21 mouse cellular contexts compared by ENCODE assay signal in the genomic region with DNA sequence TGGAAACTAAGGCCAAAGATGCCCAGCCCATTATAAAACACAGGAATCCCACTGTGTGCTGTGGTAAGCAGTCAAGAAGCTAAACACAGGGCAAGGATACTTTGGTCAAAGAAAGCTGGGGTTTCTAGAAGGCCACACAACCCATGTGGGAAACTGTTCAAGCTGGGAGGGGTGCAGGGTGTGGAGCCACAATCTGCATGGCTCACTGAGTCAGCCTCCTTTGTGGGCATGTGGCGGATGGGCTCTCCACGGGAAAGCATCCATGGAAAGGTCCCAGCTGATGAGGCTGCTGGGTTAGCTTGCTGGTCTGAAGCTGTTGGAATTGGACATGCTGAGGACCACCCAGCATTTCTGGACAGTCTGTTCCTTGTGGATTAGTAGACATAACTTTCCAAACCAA.
DNase-seq lines count a peak whose midpoint lies in the region; ATAC-seq and TF ChIP-seq lines count a peak whose summit lies in the region.
"Had no signal": no experiment of that assay in that cellular context is flagged by ENCODE, and none has a peak within 500 bp of the region (broad histone marks: within the 10 kb centered on the region; RNA-seq: fewer than 3 reads in every experiment).

No protein-coding gene starts in this region.

- H3K9me3 ChIP-seq in lung, postnatal 0 days (ENCODE audit: low read length) = no peaks in the 10 kb centered on the region
- H3K9me3 ChIP-seq in embryonic facial prominence, embryonic 14.5 days (ENCODE audit: control insufficient read depth, low read length) = no peaks in the 10 kb centered on the region
- no peaks in the 10 kb centered on the region for H3K9me3 ChIP-seq in intestine, embryonic 16.5 days (ENCODE audit: control insufficient read depth, low read length)
- H3K9me3 ChIP-seq: forebrain, embryonic 12.5 days; G1E; heart, embryonic 15.5 days; hindbrain, embryonic 10.5 days; intestine, embryonic 15.5 days had no signal

- 94% methylated on average over 2 of the region's 2 CpGs for WGBS in lung, postnatal 0 days
- 65% methylated on average over 2 of the region's 2 CpGs for WGBS in lung, adult 2 months
- 76% methylated on average over 2 of the region's 2 CpGs for WGBS in embryonic facial prominence, embryonic 14.5 days
- WGBS in intestine, embryonic 16.5 days = 79% methylated on average over 2 of the region's 2 CpGs

- no peak overlapping the region for H3K4me2 ChIP-seq in lung, postnatal 0 days (replicated peaks; ENCODE audit: low read depth, low read length)
- H3K4me2 ChIP-seq in embryonic facial prominence, embryonic 14.5 days (ENCODE audit: low read depth, low read length) = no peak overlapping the region
- no peak overlapping the region for H3K4me2 ChIP-seq in intestine, embryonic 16.5 days (ENCODE audit: low read depth, low read length)
- H3K4me2 ChIP-seq: forebrain, embryonic 12.5 days; heart, embryonic 15.5 days; hindbrain, embryonic 14.5 days; intestine, embryonic 15.5 days had no signal

- no peak overlapping the region for H3K27ac ChIP-seq in lung, postnatal 0 days (ENCODE audit: low read length)
- H3K27ac ChIP-seq in embryonic facial prominence, embryonic 14.5 days (replicated peaks; ENCODE audit: low read depth, low read length) = no peak overlapping the region
- H3K27ac ChIP-seq in intestine, embryonic 16.5 days (ENCODE audit: low read length) = no peak overlapping the region
- H3K27ac ChIP-seq: forebrain, embryonic 12.5 days; heart, embryonic 15.5 days; hindbrain, embryonic 10.5 days; hindbrain, embryonic 14.5 days; intestine, embryonic 15.5 days had no signal

- H3K4me1 ChIP-seq in lung, postnatal 0 days (ENCODE audit: insufficient read depth, low read depth, low read length) = no peaks in the 10 kb centered on the region
- H3K4me1 ChIP-seq in lung, adult 2 months (ENCODE audit: control insufficient read depth, insufficient read depth, low read length) = no peaks in the 10 kb centered on the region
- H3K4me1 ChIP-seq in embryonic facial prominence, embryonic 14.5 days (ENCODE audit: control insufficient read depth, insufficient read depth, low read length) = no peaks in the 10 kb centered on the region; the same call in 1 of the 2 replicates
- H3K4me1 ChIP-seq in intestine, embryonic 16.5 days (ENCODE audit: control insufficient read depth, insufficient read depth, low read length) = no peaks in the 10 kb centered on the region
- H3K4me1 ChIP-seq: forebrain, embryonic 12.5 days; heart, embryonic 15.5 days; hindbrain, embryonic 10.5 days; intestine, embryonic 15.5 days had no signal

- no peak for TF ChIP-seq CTCF in lung, postnatal 0 days (IDR thresholded peaks at IDR 0.05)
- TF ChIP-seq CTCF in lung, adult 2 months (IDR thresholded peaks at IDR 0.05; ENCODE audit: insufficient read depth, low read length) = no peak

- no peaks in the 10 kb centered on the region for H3K27me3 ChIP-seq in lung, postnatal 0 days (replicated peaks; ENCODE audit: insufficient read depth, low read length)
- no peaks in the 10 kb centered on the region for H3K27me3 ChIP-seq in embryonic facial prominence, embryonic 14.5 days (replicated peaks; ENCODE audit: control insufficient read depth, insufficient read depth, low read length)
- H3K27me3 ChIP-seq in intestine, embryonic 16.5 days (replicated peaks; ENCODE audit: control insufficient read depth, insufficient read depth, low read length) = no peaks in the 10 kb centered on the region
- H3K27me3 ChIP-seq: forebrain, embryonic 12.5 days; heart, embryonic 15.5 days; intestine, embryonic 15.5 days had no signal

- no peak for TF ChIP-seq EP300 in lung, postnatal 0 days (IDR thresholded peaks at IDR 0.05)

- ATAC-seq in lung, postnatal 0 days = peak; percentile 32; the same call in 1 of the 2 replicates
- ATAC-seq in embryonic facial prominence, embryonic 14.5 days (ENCODE audit: low read depth) = peak; percentile 44; the same call in 1 of the 2 replicates
- 0 out of 2 replicates have a peak, but pooled peaks have one; percentile 32 for ATAC-seq in erythroblast, adult 5-6 weeks (replicated peaks; ENCODE audit: low FRiP score, poor library complexity, severe bottlenecking)
- no peak for ATAC-seq in intestine, embryonic 16.5 days
- ATAC-seq: CD4-positive, CD25-positive, alpha-beta regulatory T cell, adult 4 months; forebrain, embryonic 16.5 days; intestine, embryonic 15.5 days had no signal

- no peaks in the 10 kb centered on the region for H3K36me3 ChIP-seq in lung, postnatal 0 days (ENCODE audit: insufficient read depth, low read length)
- no peaks in the 10 kb centered on the region for H3K36me3 ChIP-seq in embryonic facial prominence, embryonic 14.5 days (ENCODE audit: control insufficient read depth, insufficient read depth, low read length)
- H3K36me3 ChIP-seq in intestine, embryonic 16.5 days (ENCODE audit: control insufficient read depth, insufficient read depth, low read length) = no peaks in the 10 kb centered on the region
- H3K36me3 ChIP-seq: forebrain, embryonic 12.5 days; hindbrain, embryonic 10.5 days; intestine, embryonic 15.5 days had no signal

- no peak for DNase-seq in lung, postnatal 0 days (ENCODE audit: low spot score)
- DNase-seq in lung, adult 2 months = no peak
- DNase-seq in embryonic facial prominence, embryonic 14.5 days (ENCODE audit: low spot score) = peak; percentile 50
- DNase-seq in layer of hippocampus, adult 8-10 months (ENCODE audit: low spot score in 2 of 2) = no peak
- DNase-seq: adrenal gland, postnatal 10 days; B cell, adult 2 months; cerebellum, adult 11-12 months; cerebellum, adult 9-10 months; cerebellum, postnatal 25 days; gastrocnemius, postnatal 25 days; heart, postnatal 14 days had no signal

- TF ChIP-seq POLR2A in lung, adult 2 months (IDR thresholded peaks at IDR 0.05; ENCODE audit: borderline replicate concordance, extremely low read depth, low read depth, low read length) = no peak

- no peak overlapping the region for H3K4me3 ChIP-seq in lung, postnatal 0 days (ENCODE audit: low read depth, low read length)
- H3K4me3 ChIP-seq in lung, adult 2 months (replicated peaks; ENCODE audit: extremely low read depth, low read depth, low read length) = no peak overlapping the region
- H3K4me3 ChIP-seq in embryonic facial prominence, embryonic 14.5 days (ENCODE audit: low read depth, low read length) = no peak overlapping the region
- H3K4me3 ChIP-seq in intestine, embryonic 16.5 days (ENCODE audit: low read length) = no peak overlapping the region
- H3K4me3 ChIP-seq: forebrain, embryonic 12.5 days; heart, embryonic 15.5 days; hindbrain, embryonic 10.5 days; intestine, embryonic 15.5 days had no signal

- no peak overlapping the region for H3K9ac ChIP-seq in lung, postnatal 0 days (replicated peaks; ENCODE audit: low read depth)
- no peak overlapping the region for H3K9ac ChIP-seq in embryonic facial prominence, embryonic 14.5 days (ENCODE audit: low read depth, low read length)
- no peak overlapping the region for H3K9ac ChIP-seq in intestine, embryonic 16.5 days (ENCODE audit: low read depth, low read length)
- H3K9ac ChIP-seq: forebrain, embryonic 12.5 days; heart, embryonic 15.5 days; hindbrain, embryonic 14.5 days; intestine, embryonic 15.5 days had no signal
